Comparison of ENCODE assay signal across 8 mouse cellular contexts in genomic region chr2:173000285-173000652, GRCm38 (mm10). TPM values are rescaled to one million over a fixed set of nuclear protein-coding genes. Genes with fewer than 3 reads are reported as not detected.
DNase-seq lines count a peak whose midpoint lies in the region; ATAC-seq and TF ChIP-seq lines count a peak whose summit lies in the region.

No protein-coding gene starts in this region.

- DNase-seq in adrenal gland, postnatal 14 days = peak; percentile 89
- DNase-seq in adrenal gland, adult 18-20 months (ENCODE audit: low spot score in 2 of 2) = no peak
- DNase-seq in thymus, adult 2 months = no peak
- no peak for DNase-seq in thymus, postnatal 14 days
- no peak for DNase-seq in limb, embryonic 11.5 days (ENCODE audit: low spot score)
- DNase-seq in thymus, postnatal 25 days = no peak

- peak overlapping the region; percentile 92 for H3K4me2 ChIP-seq in limb, embryonic 11.5 days (ENCODE audit: low read depth, severe bottlenecking)
- peak overlapping the region; percentile 96 for H3K4me2 ChIP-seq in midbrain, embryonic 12.5 days (replicated peaks)

- peak; percentile 50 for ATAC-seq in granulocyte monocyte progenitor cell, adult 5-6 weeks (replicated peaks; ENCODE audit: poor library complexity, severe bottlenecking)
- peak; percentile 83 for ATAC-seq in limb, embryonic 11.5 days (ENCODE audit: insufficient number of reproducible peaks, low FRiP score, low TSS enrichment, low read depth)
- ATAC-seq in midbrain, embryonic 12.5 days (ENCODE audit: low FRiP score, low read depth) = peak; percentile 88

- H3K9ac ChIP-seq in limb, embryonic 11.5 days (ENCODE audit: low read length) = peak overlapping the region; percentile 93
- H3K9ac ChIP-seq in midbrain, embryonic 12.5 days (replicated peaks) = peak overlapping the region; percentile 98

- H3K27ac ChIP-seq in thymus, adult 2 months (ENCODE audit: control insufficient read depth, insufficient read depth, low read length) = no peak overlapping the region
- peak overlapping the region; percentile 79 for H3K27ac ChIP-seq in limb, embryonic 11.5 days (replicated peaks; ENCODE audit: low read depth, low read length)
- H3K27ac ChIP-seq in midbrain, embryonic 12.5 days (replicated peaks) = peak overlapping the region; percentile 90

- H3K4me3 ChIP-seq in thymus, adult 2 months (ENCODE audit: control insufficient read depth, insufficient read depth, low read length) = peak overlapping the region; percentile 64
- H3K4me3 ChIP-seq in limb, embryonic 11.5 days (ENCODE audit: low read depth, low read length) = peak overlapping the region; percentile 98
- H3K4me3 ChIP-seq in midbrain, embryonic 12.5 days = peak overlapping the region; percentile 99

- H3K9me3 ChIP-seq in limb, embryonic 11.5 days (ENCODE audit: control insufficient read depth, low read length) = no peaks in the 10 kb centered on the region
- H3K9me3 ChIP-seq in midbrain, embryonic 12.5 days = no peaks in the 10 kb centered on the region

- TF ChIP-seq CTCF in thymus, adult 2 months (IDR thresholded peaks at IDR 0.05; ENCODE audit: borderline replicate concordance, control insufficient read depth, extremely low read depth, insufficient read depth, low read length, poor library complexity) = no peak

- no peaks in the 10 kb centered on the region for H3K27me3 ChIP-seq in thymus, adult 2 months (ENCODE audit: control insufficient read depth, insufficient read depth, low read length)
- no peaks in the 10 kb centered on the region for H3K27me3 ChIP-seq in limb, embryonic 11.5 days (ENCODE audit: control insufficient read depth, insufficient read depth, low read length)
- peaks cover 17% of the 10 kb centered on the region for H3K27me3 ChIP-seq in midbrain, embryonic 12.5 days

- under 1% methylated on average over 42 of the region's 42 CpGs for WGBS in thymus, adult 2 months
- WGBS in limb, embryonic 11.5 days = under 1% methylated on average over 42 of the region's 42 CpGs
- WGBS in midbrain, embryonic 12.5 days = under 1% methylated on average over 42 of the region's 42 CpGs

- H3K4me1 ChIP-seq in thymus, adult 2 months (replicated peaks; ENCODE audit: control insufficient read depth, insufficient read depth, low read length) = peaks cover 13% of the 10 kb centered on the region
- peaks cover 11% of the 10 kb centered on the region for H3K4me1 ChIP-seq in limb, embryonic 11.5 days (ENCODE audit: control insufficient read depth, insufficient read depth, low read length)
- H3K4me1 ChIP-seq in midbrain, embryonic 12.5 days = peaks cover 16% of the 10 kb centered on the region

- peaks cover 20% of the 10 kb centered on the region for H3K36me3 ChIP-seq in thymus, adult 2 months (ENCODE audit: control insufficient read depth, insufficient read depth, low read length)
- H3K36me3 ChIP-seq in limb, embryonic 11.5 days (ENCODE audit: control insufficient read depth, insufficient read depth, low read length) = peaks cover 15% of the 10 kb centered on the region
- peaks cover 29% of the 10 kb centered on the region for H3K36me3 ChIP-seq in midbrain, embryonic 12.5 days

- TF ChIP-seq POLR2A in thymus, adult 2 months (IDR thresholded peaks at IDR 0.05; ENCODE audit: control insufficient read depth, extremely low read depth, insufficient read depth, low read length, poor library complexity) = no peak

RNA-seq across cellular contexts. Expression of gene Rae1, which starts 0.4 kb away (rescaled TPM):
- 55.3 and 65.0 TPM in 2 replicates for total RNA-seq in adrenal gland, postnatal 14 days (2021)
- total RNA-seq in adrenal gland, adult 18-20 months (2021) = 10 to 100 TPM; 54.5 to 67.4 TPM
- polyA plus RNA-seq in thymus, adult 2 months (2012; rRNA removed) = 111 and 122 TPM in 2 replicates
- total RNA-seq in granulocyte monocyte progenitor cell, adult 5-6 weeks (2014; fragmentation: Nextera tagmentation) = 95.2 and 147 TPM in 2 replicates
- total RNA-seq in granulocyte monocyte progenitor cell, adult 5-6 weeks (2017) = 71.2 and 75.6 TPM in 2 replicates
- 172 and 174 TPM in 2 replicates for polyA plus RNA-seq in limb, embryonic 11.5 days (2014; fragmentation: Nextera tagmentation; extraction: Ambion mirVana)
- polyA plus RNA-seq in midbrain, embryonic 12.5 days (2016; fragmentation: Nextera tagmentation; extraction: Ambion mirVana) = 122 and 126 TPM in 2 replicates

RNA-seq across cellular contexts. Expression of gene Rbm38, which starts 20.0 kb away (rescaled TPM):
- total RNA-seq in adrenal gland, postnatal 14 days (2021) = 31.6 and 36.2 TPM in 2 replicates
- total RNA-seq in adrenal gland, adult 18-20 months (2021) = 10 to 100 TPM; 14.8 to 21.2 TPM
- 1,267 and 1,290 TPM in 2 replicates for polyA plus RNA-seq in thymus, adult 2 months (2012; rRNA removed)
- 127 and 197 TPM in 2 replicates for total RNA-seq in granulocyte monocyte progenitor cell, adult 5-6 weeks (2014; fragmentation: Nextera tagmentation)
- total RNA-seq in granulocyte monocyte progenitor cell, adult 5-6 weeks (2017) = 38.8 and 60.4 TPM in 2 replicates
- polyA plus RNA-seq in limb, embryonic 11.5 days (2014; fragmentation: Nextera tagmentation; extraction: Ambion mirVana) = 66.5 and 69.4 TPM in 2 replicates
- 58.0 and 61.4 TPM in 2 replicates for polyA plus RNA-seq in midbrain, embryonic 12.5 days (2016; fragmentation: Nextera tagmentation; extraction: Ambion mirVana)

RNA-seq across cellular contexts. Expression of gene Spo11, which starts 22.8 kb away (rescaled TPM):
- not detected in 2 replicates for total RNA-seq in adrenal gland, postnatal 14 days (2021)
- not detected for total RNA-seq in adrenal gland, adult 18-20 months (2021)
- 101 and 126 TPM in 2 replicates for polyA plus RNA-seq in thymus, adult 2 months (2012; rRNA removed)
- not detected in 2 replicates for total RNA-seq in granulocyte monocyte progenitor cell, adult 5-6 weeks (2014; fragmentation: Nextera tagmentation)
- not detected in 2 replicates for total RNA-seq in granulocyte monocyte progenitor cell, adult 5-6 weeks (2017)
- polyA plus RNA-seq in limb, embryonic 11.5 days (2014; fragmentation: Nextera tagmentation; extraction: Ambion mirVana) = 0.95 and 1.7 TPM in 2 replicates
- 0.59 and 0.82 TPM in 2 replicates for polyA plus RNA-seq in midbrain, embryonic 12.5 days (2016; fragmentation: Nextera tagmentation; extraction: Ambion mirVana)
